Comparison of ENCODE assay signal across 12 mouse cellular contexts in the genomic region with DNA sequence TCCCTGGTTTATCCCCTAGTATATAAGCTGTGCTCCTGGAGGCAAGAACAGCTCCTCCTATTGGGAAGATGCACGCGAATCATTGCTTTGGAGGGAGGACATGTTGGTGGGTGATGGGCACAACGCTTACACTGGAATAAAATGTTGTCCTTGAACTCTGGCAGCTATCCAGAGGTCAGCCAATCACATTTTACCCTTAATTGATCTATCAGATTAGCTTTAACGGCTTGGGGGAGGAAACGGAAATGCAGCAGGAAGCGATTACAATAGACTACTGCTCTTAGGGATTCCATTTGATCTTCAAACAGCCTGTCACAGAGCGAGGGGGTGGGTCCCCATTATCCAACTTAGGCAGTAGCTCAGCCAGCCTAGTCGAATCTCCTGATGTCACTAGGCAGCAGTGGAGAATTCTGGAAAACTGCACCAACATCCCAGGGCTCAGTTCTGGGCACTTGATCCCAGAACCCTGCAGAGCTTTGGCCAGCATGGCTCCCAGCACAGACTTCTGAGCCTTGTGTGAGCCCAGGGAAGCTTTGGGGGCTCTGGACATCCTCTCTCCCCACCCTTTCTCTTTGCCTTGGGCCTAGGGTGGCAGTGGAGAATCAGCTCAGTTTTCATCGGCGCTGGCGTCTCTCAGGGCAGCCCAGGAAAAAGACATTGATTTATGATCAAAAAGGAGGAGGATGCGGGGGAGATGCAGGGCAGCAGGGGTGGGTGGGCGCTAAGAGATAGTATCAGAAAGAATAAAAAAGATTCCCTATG.
DNase-seq lines count a peak whose midpoint lies in the region; ATAC-seq and TF ChIP-seq lines count a peak whose summit lies in the region.
"Had no signal": no experiment of that assay in that cellular context is flagged by ENCODE, and none has a peak within 500 bp of the region (broad histone marks: within the 10 kb centered on the region; RNA-seq: fewer than 3 reads in every experiment).

No protein-coding gene starts in this region.

- DNase-seq in heart, adult 9 months (ENCODE audit: low spot score in 2 of 2), result peak; percentile 8 to 25
- DNase-seq in WW6 (ENCODE audit: low read depth, low spot score), result peak; percentile 74
- DNase-seq in left cerebral cortex, adult 2 months (ENCODE audit: extremely low spot score in 1 of 2, low spot score in 2 of 2), result no peak
- no peak for DNase-seq in kidney, adult 18-20 months
- DNase-seq: right cerebral cortex, adult 18-20 months had no signal

- no peaks in the 10 kb centered on the region for H3K36me3 ChIP-seq in heart, embryonic 12.5 days
- no peaks in the 10 kb centered on the region for H3K36me3 ChIP-seq in hindbrain, embryonic 16.5 days (ENCODE audit: control insufficient read depth, insufficient read depth, low read length)
- H3K36me3 ChIP-seq in neural tube, embryonic 12.5 days, result no peaks in the 10 kb centered on the region
- no peaks in the 10 kb centered on the region for H3K36me3 ChIP-seq in liver, embryonic 12.5 days
- H3K36me3 ChIP-seq: intestine, embryonic 15.5 days; stomach, embryonic 15.5 days had no signal

- no peak overlapping the region for H3K27ac ChIP-seq in heart, embryonic 12.5 days (ENCODE audit: poor library complexity, severe bottlenecking)
- H3K27ac ChIP-seq in hindbrain, embryonic 16.5 days (ENCODE audit: low read depth, low read length), result no peak overlapping the region
- H3K27ac ChIP-seq in neural tube, embryonic 12.5 days, result peak overlapping the region; percentile 4; the same call in 1 of the 2 replicates
- H3K27ac ChIP-seq in liver, embryonic 12.5 days, result no peak overlapping the region
- no peak overlapping the region for H3K27ac ChIP-seq in left cerebral cortex, adult 2 months
- H3K27ac ChIP-seq: intestine, embryonic 15.5 days; liver, embryonic 14.5 days; stomach, embryonic 15.5 days had no signal

- TF ChIP-seq CTCF in left cerebral cortex, adult 2 months (IDR thresholded peaks at IDR 0.05), result no peak

- H3K4me3 ChIP-seq in heart, embryonic 12.5 days, result no peak overlapping the region
- no peak overlapping the region for H3K4me3 ChIP-seq in hindbrain, embryonic 16.5 days (ENCODE audit: low read length)
- no peak overlapping the region for H3K4me3 ChIP-seq in neural tube, embryonic 12.5 days
- no peak overlapping the region for H3K4me3 ChIP-seq in liver, embryonic 12.5 days
- no peak overlapping the region for H3K4me3 ChIP-seq in left cerebral cortex, adult 2 months
- H3K4me3 ChIP-seq: intestine, embryonic 15.5 days; stomach, embryonic 15.5 days had no signal

- H3K27me3 ChIP-seq in heart, embryonic 12.5 days (replicated peaks), result peaks cover 19% of the 10 kb centered on the region
- H3K27me3 ChIP-seq in hindbrain, embryonic 16.5 days (replicated peaks; ENCODE audit: control insufficient read depth, insufficient read depth, low read length), result 0 out of 2 replicates have a peak, but pooled peaks cover 2% of the 10 kb centered on the region
- H3K27me3 ChIP-seq in neural tube, embryonic 12.5 days (replicated peaks), result 0 out of 2 replicates have a peak, but pooled peaks cover 3% of the 10 kb centered on the region
- H3K27me3 ChIP-seq in liver, embryonic 12.5 days (replicated peaks), result peaks cover 13% of the 10 kb centered on the region; the same call in 1 of the 2 replicates
- H3K27me3 ChIP-seq: intestine, embryonic 15.5 days; stomach, embryonic 15.5 days had no signal

- intact Hi-C loops in left cerebral cortex, adult 2 months (cut with DNase I), result no loop called here

- WGBS in heart, embryonic 12.5 days, result 46% methylated on average over 13 of the region's 13 CpGs
- whole genome bisulfite sequencing in hindbrain, embryonic 16.5 days, result 32% methylated on average over 13 of the region's 13 CpGs
- 13% methylated on average over 13 of the region's 13 CpGs for WGBS in neural tube, embryonic 12.5 days
- 23% methylated on average over 13 of the region's 13 CpGs for WGBS in liver, embryonic 12.5 days (ENCODE audit: insufficient replicate concordance)

- peaks cover 4% of the 10 kb centered on the region for H3K4me1 ChIP-seq in heart, embryonic 12.5 days (replicated peaks)
- H3K4me1 ChIP-seq in hindbrain, embryonic 16.5 days (ENCODE audit: control insufficient read depth, insufficient read depth, low read depth, low read length), result peaks cover 11% of the 10 kb centered on the region
- peaks cover 19% of the 10 kb centered on the region for H3K4me1 ChIP-seq in neural tube, embryonic 12.5 days
- H3K4me1 ChIP-seq in liver, embryonic 12.5 days, result peaks cover 10% of the 10 kb centered on the region
- H3K4me1 ChIP-seq: stomach, embryonic 15.5 days had no signal

- no peak overlapping the region for H3K4me2 ChIP-seq in heart, embryonic 12.5 days
- H3K4me2 ChIP-seq in hindbrain, embryonic 16.5 days (ENCODE audit: low read length), result no peak overlapping the region
- H3K4me2 ChIP-seq in neural tube, embryonic 12.5 days (replicated peaks), result peak overlapping the region; percentile 10; the same call in 1 of the 2 replicates
- H3K4me2 ChIP-seq in liver, embryonic 12.5 days, result no peak overlapping the region
- H3K4me2 ChIP-seq: intestine, embryonic 15.5 days; stomach, embryonic 15.5 days had no signal

- ATAC-seq in heart, embryonic 12.5 days (ENCODE audit: insufficient number of reproducible peaks, low FRiP score), result no peak
- peak; percentile 20; the same call in 1 of the 2 replicates for ATAC-seq in hindbrain, embryonic 16.5 days
- ATAC-seq in neural tube, embryonic 12.5 days (ENCODE audit: low FRiP score, low read depth), result no peak
- ATAC-seq in liver, embryonic 12.5 days, result no peak
- ATAC-seq: intestine, embryonic 15.5 days had no signal

- no peaks in the 10 kb centered on the region for H3K9me3 ChIP-seq in heart, embryonic 12.5 days (replicated peaks)
- no peaks in the 10 kb centered on the region for H3K9me3 ChIP-seq in hindbrain, embryonic 16.5 days (ENCODE audit: control insufficient read depth, low read length)
- no peaks in the 10 kb centered on the region for H3K9me3 ChIP-seq in neural tube, embryonic 12.5 days
- H3K9me3 ChIP-seq in liver, embryonic 12.5 days (replicated peaks), result no peaks in the 10 kb centered on the region
- H3K9me3 ChIP-seq: intestine, embryonic 15.5 days; stomach, embryonic 15.5 days had no signal

- H3K9ac ChIP-seq in heart, embryonic 12.5 days, result no peak overlapping the region
- no peak overlapping the region for H3K9ac ChIP-seq in hindbrain, embryonic 16.5 days (ENCODE audit: low read depth, low read length)
- H3K9ac ChIP-seq in neural tube, embryonic 12.5 days, result no peak overlapping the region
- H3K9ac ChIP-seq in liver, embryonic 12.5 days, result no peak overlapping the region
- H3K9ac ChIP-seq: intestine, embryonic 15.5 days; liver, embryonic 14.5 days; stomach, embryonic 15.5 days had no signal

Comparison
In these comparisons a context has a peak if more than half of its experiments do, and no peak if none do; other contexts are left out.
1. DNase-seq: peak in heart, adult 9 months (2 of 2) and WW6 (single experiment); none in left cerebral cortex, adult 2 months (0 of 2) and kidney, adult 18-20 months (single experiment).